Mouse (Mus musculus): ENCODE results near the gene Vmn2r12.
"Not testable (repeated sequence)": the region's sequence is repeated elsewhere in the genome, so short reads cannot be mapped to it uniquely, and the experiment has no call there.

The Vmn2r12 gene

DNA sequence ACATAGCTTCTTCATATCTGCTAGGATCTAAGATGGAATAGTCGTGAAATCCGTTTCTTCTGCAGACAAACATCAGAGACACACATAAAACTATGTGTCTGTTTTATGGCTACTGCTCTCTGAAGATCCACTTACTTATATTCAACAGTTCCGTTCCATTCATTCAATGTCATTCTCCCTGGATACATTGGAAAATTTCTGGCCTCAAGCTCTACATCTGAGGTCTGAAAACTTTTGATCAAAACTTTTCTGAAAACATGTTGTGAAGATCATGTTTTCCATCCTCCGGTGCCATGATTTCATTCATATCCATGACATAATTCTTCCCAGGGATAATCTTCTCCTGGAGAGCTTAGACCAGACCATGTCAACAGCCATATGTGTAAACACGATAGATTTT lies at the start of gene Vmn2r12:
Gene Vmn2r12 (minus strand): TSS at position 101 of the 400 bp plus-strand sequence.
- not testable (repeated sequence) for DNase-seq (ENCODE audit: low spot score in 2 of 2)

DNA sequence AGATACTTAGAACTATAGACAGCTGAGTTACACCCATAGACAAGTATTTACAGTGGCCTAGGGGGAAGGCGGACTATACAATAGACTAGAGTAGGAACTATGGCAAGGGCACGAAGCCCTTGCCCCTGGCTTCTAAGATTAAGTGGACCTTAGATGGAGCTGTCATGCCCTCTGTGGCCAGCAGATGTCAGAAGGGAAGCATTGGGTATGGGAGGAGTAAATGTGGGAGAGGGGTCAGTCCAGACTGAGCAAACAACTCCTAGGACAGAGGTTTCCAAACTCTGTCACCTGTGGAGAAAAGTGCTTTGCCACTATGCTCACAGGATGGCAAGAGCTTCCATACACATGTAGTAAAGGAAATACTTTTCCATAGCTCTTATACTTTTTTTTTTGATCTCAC lies 41.8 kb upstream of the Vmn2r12 start:
- no peak for DNase-seq (ENCODE audit: low spot score in 2 of 2)

DNA sequence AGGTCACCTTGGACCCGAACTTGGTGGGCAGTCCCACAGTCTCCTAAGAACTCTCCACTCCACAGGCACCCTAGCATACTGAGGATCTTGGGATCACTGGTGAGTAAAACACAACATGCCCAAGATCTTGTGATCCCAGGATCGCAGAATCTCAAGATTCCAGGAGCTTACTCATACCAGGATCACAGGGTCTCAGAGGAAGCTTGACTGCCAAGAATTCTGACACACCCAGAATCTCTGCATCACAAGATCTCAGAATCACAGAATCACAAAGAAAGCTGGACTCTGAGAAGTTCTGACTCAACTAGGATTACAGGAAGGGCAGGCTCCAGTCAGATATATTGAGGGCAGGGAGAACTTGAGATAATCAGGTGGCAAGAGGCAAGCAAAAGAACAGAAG lies 39.0 kb upstream of the Vmn2r12 start:
- DNase-seq (ENCODE audit: low spot score in 2 of 2), result no peak

DNA sequence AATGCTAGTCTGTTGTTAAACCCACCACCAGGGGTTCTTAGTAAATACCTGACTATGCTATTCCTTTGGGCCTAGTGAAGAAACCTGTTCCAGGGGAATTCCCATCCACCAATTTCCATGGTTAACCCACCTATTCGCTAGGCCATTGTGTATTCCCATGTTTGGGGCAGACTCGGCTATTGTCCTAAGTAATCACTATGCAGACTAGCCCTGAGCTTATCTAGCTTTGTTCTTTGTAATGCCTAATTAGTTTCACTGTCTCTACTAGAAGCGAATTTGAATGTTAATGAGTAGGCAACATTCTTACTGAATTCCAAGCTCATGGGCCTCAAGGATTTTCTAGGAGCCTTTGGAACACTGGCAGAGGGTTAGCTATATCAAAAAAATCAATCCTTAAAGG lies 1.3 kb downstream of the Vmn2r12 start:
- DNase-seq (ENCODE audit: low spot score in 2 of 2), result not testable (repeated sequence)

DNA sequence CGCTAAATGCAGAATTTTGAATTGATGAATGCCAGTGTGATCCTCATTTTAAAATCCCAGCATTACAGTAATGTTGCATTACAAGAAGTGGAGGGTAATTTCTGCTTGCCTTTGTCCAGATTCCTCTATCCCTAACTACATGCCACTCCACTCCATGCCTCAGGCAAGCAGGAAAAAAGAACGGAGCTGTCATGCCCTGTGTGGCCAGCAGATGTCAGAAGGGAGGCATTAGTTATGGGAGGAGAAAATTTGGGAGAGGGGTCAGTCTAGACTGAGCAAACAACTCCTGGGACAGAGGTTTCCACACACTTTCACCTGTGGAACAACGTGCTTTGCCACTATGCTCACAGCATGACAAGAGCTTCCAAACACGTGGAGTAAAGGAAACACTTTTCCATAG lies 25.7 kb downstream of the Vmn2r12 start:
- DNase-seq (ENCODE audit: low spot score in 2 of 2), result not testable (repeated sequence)

DNA sequence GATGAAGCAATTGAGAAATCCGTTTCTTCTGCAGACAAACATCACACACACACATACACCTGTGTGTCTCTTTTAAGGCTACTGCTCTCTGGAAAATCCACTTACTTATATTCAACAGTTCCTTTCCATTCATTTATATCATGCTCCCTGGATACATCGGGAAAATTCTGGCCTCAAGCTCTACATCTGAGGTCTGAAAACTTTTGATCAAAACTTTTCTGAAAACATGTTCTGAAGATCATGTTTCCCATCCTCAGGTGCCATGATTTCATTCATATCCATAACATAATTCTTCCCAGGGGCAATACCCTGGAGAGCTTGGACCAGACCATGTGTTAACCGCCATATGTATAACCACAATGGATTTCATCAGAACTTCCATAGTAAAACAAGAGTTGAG lies 38.3 kb downstream of the Vmn2r12 start, which contains the start of gene Vmn2r11:
Gene Vmn2r11 (minus strand): TSS at position 101 of the 400 bp plus-strand sequence.
- DNase-seq (ENCODE audit: low spot score in 2 of 2), result not testable (repeated sequence)

DNA sequence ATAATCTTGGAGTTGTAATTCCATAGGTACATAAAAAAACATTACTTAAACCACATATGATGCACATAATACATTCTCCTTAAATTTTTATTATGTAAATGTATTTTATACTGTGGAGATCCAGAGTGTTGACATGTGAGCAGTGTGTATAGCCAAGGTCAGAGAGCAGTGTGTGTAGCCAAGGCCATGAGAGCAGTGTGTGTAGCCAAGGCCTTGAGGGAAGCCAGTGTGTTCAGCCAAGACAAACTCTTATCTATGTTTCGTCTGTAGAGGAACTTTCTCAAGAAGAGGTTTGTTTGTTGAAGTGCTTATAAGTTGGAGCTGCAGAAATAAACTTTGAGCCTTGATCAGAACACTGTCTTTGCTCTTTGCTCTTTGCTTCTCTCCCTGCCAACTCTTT lies 42.5 kb downstream of the Vmn2r12 start:
- DNase-seq (ENCODE audit: low spot score in 2 of 2), result no peak
